Mouse (Mus musculus) heart, embryonic 12.5 days (tissue): ENCODE measurements around the gene Gm42674. TPM values are rescaled to one million over a fixed set of nuclear protein-coding genes. Genes with fewer than 3 reads are reported as not detected.

Source experiments
- ATAC-seq: fragments of 200-750 bp; cut with Nextera tagmentation; 2 replicates; pipeline ENCODE4 v1.8.0; 2017; ENCODE audit warnings: moderate TSS enrichment, moderate library complexity; ENCODE audit not compliant: insufficient number of reproducible peaks, low FRiP score
- H3K27ac ChIP-seq: fragments of 300-500 bp; sonication (generic); 2 replicates; pipeline ENCODE4 v1.5.1; 2016; ENCODE audit warnings: mild to moderate bottlenecking, moderate library complexity; ENCODE audit not compliant: poor library complexity, severe bottlenecking
- H3K27me3 ChIP-seq: fragments of 300-500 bp; sonication (generic); replicated peaks from 2 replicates; pipeline ENCODE4 v1.6.1; 2016; ENCODE audit warnings: mild to moderate bottlenecking, moderate library complexity
- H3K36me3 ChIP-seq: fragments of 300-500 bp; sonication (generic); 2 replicates; pipeline ENCODE4 v1.6.1; 2016; ENCODE audit warnings: mild to moderate bottlenecking, moderate library complexity
- H3K4me1 ChIP-seq: fragments of 300-500 bp; sonication (generic); replicated peaks from 2 replicates; pipeline ENCODE4 v1.6.1; 2016; ENCODE audit warnings: mild to moderate bottlenecking
- H3K4me2 ChIP-seq: fragments of 300-500 bp; sonication (generic); 2 replicates; pipeline ENCODE4 v1.6.1; 2016; ENCODE audit warnings: mild to moderate bottlenecking, moderate library complexity
- H3K4me3 ChIP-seq: fragments of 300-500 bp; sonication (generic); 2 replicates; pipeline ENCODE4 v1.5.1; 2016; ENCODE audit warnings: mild to moderate bottlenecking
- H3K9ac ChIP-seq: fragments of 300-500 bp; sonication (generic); 2 replicates; pipeline ENCODE4 v1.6.1; 2016; ENCODE audit warnings: mild to moderate bottlenecking, moderate library complexity
- H3K9me3 ChIP-seq: fragments of 300-500 bp; sonication (generic); replicated peaks from 2 replicates; pipeline ENCODE4 v1.6.1; 2016; ENCODE audit warnings: mild to moderate bottlenecking, moderate library complexity
- WGBS: fragments of 180-500 bp; shearing (Covaris S2); methylation state at CpG from one replicate; pipeline ENCODE4 v1.1.7; 2016; 5-methylcytosine and 5-hydroxymethylcytosine counted together
- polyA plus RNA-seq: library from polyadenylated mRNA; unstranded; fragments of >200 nt; fragmentation: Nextera tagmentation; extraction: Ambion mirVana; gene quantifications from 2 replicates; pipeline ENCODE4 v1.2.1, GENCODE M21; 2016

Gene Gm42674
- polyA plus RNA-seq, 1 experiment from 2014 or later: not detected

DNA sequence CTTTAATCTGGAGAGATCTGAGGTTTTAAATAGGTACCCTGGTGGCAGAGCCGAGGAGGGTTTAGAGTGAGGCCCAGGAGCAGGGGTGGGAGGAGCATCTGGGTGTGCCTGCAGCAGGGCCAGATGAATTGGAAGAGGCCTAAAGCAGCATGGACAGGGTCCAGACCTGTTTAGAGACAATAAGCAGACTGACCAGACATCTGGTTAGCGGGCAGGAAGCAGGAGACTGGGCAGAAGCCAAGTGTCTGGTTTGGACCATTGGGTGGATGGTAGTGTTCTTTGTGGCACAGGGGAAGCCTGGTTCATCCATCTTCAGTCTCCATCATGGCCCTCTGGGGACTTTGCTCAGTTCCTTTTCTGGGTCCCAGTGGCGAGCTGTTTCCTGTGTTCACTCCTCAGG, 17.8 kb upstream of the Gm42674 start:
- no peak overlapping the region for H3K4me3 ChIP-seq
- H3K9me3 ChIP-seq: no peaks in the 10 kb centered on the region
- WGBS: 32% methylated on average over 3 of the region's 3 CpGs
- no peak overlapping the region for H3K4me2 ChIP-seq
- H3K9ac ChIP-seq: no peak overlapping the region
- H3K27ac ChIP-seq: no peak overlapping the region
- no peaks in the 10 kb centered on the region for H3K27me3 ChIP-seq
- H3K4me1 ChIP-seq: peaks cover 26% of the 10 kb centered on the region
- ATAC-seq: no peak
- no peaks in the 10 kb centered on the region for H3K36me3 ChIP-seq

DNA sequence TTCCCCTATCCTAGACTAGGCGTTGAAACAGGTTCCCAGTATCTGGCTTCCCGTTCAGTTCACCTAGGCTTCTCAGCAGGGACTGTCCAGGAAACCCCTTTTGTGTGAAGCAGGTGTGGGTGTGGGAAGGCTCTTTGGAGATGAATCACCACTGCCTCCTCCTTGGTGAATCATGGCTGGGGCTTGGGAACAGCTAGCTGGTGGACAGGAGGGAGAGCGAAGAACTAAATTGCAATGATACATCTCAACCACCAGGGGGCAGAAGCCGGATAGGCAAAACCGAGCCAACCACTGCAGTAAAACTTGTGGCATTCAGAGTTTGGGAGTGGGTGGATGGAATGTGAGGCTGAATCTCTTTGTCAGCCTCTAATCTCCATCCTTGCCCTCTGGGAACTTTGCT, 16.1 kb upstream of the Gm42674 start:
- H3K4me1 ChIP-seq: peaks cover 26% of the 10 kb centered on the region
- no peak overlapping the region for H3K9ac ChIP-seq
- no peak overlapping the region for H3K4me2 ChIP-seq
- H3K4me3 ChIP-seq: no peak overlapping the region
- no peaks in the 10 kb centered on the region for H3K36me3 ChIP-seq
- 29% methylated on average over 5 of the region's 5 CpGs for WGBS
- no peaks in the 10 kb centered on the region for H3K9me3 ChIP-seq
- H3K27ac ChIP-seq: no peak overlapping the region
- ATAC-seq: no peak
- H3K27me3 ChIP-seq: no peaks in the 10 kb centered on the region

DNA sequence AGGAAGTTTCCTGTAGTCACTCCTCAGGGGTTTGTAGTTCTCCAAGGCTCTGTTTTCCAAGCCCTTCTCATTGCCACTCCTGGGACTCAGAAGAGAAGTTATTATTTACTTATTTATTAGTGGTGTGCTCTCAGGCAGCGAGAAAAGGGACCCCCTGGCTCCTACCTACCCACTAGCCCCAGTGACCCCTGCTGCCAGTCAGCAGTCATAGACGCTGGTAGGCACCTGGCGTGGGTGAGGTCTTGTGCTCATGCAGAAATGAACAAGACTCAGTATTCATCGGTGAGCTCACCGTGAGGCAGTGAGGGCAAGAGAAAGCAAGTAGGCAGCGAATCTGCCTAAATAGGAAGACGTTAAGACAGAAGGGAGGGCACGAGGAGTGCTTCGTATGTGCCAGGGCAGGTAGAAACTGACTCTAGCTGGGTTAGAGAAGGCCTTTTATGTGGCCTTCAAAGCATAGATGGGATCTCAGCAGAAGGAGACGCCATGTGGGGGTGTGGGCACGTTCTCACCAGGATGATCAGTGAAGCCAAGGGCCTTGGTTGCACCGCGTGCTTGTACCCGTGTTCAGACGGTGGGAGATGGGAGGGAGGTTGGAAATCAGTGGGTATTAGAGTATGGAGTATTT, 15.6 kb upstream of the Gm42674 start:
- Histone ChIP-seq H3K9ac (no peak overlapping the region), H3K27ac (no peak overlapping the region), H3K4me2 (no peak overlapping the region), H3K4me3 (no peak overlapping the region), H3K9me3 (no peaks in the 10 kb centered on the region), H3K36me3 (no peaks in the 10 kb centered on the region), H3K27me3 (no peaks in the 10 kb centered on the region), H3K4me1 (peaks cover 26% of the 10 kb centered on the region)
- 81% methylated on average over 15 of the region's 15 CpGs for WGBS
- no peak for ATAC-seq

DNA sequence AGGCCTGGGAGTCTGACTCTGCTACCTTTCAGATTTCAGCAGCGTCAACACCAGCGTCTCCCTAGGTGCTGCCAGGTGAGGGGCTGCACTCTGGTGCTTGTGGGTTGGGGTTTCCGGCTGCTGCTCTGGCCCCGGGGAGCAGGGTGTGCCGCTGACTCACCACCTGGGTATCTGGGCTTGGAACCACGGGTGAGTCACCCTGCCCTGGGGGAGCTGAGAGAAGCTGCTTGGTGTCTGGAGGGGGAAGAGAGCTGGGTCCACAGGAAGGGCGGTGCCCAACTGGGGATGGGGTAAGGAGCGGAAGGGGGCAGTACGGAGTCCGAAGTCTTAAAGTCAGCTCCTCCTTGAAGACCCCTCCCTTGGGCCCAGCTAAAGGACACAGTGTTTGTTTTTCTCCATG, 14.8 kb upstream of the Gm42674 start:
- 41% methylated on average over 10 of the region's 10 CpGs for WGBS
- Histone ChIP-seq H3K9ac (no peak overlapping the region), H3K27ac (no peak overlapping the region; the same call in 1 of the 2 replicates), H3K27me3 (no peaks in the 10 kb centered on the region), H3K36me3 (no peaks in the 10 kb centered on the region), H3K4me3 (no peak overlapping the region), H3K4me2 (no peak overlapping the region), H3K4me1 (peaks cover 26% of the 10 kb centered on the region), H3K9me3 (no peaks in the 10 kb centered on the region)
- ATAC-seq: no peak

DNA sequence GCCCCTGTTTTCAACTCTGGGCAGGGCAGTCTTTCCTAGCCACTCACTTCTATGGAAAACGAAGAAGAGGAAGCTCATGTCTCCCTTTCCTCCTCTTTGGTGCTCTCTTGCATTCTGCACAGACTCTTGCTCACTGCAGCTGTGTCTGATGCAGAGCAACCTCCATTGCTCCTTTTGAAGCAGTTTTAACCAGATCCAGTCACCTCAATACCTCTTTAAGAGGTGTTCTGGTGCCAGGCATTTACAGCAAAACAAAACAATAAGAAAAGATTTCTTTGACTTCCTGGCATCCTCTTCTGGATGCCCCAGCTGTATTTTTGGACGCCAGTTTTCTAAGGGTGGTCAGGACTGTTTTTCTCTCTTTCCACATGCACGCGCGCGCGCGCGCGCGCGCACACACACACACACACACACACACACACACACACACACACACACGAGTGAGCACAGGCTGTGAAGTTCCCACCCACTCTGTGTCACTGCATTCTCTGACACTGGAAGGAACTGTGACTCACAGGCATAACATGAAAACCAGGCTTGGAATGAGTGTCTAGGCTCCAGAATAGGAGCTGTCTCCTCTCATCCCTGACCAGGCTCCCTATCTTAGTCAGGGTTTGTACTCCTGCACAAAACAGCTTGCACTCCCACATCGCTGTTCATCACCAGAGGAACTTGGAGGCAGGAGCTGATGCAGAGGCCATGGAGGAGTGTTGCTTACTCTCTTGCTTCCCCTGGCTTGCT, 14.2 kb upstream of the Gm42674 start:
- Histone ChIP-seq H3K4me2 (no peak overlapping the region), H3K9ac (no peak overlapping the region), H3K27ac (no peak overlapping the region), H3K4me3 (no peak overlapping the region), H3K36me3 (no peaks in the 10 kb centered on the region), H3K27me3 (no peaks in the 10 kb centered on the region), H3K9me3 (no peaks in the 10 kb centered on the region), H3K4me1 (peaks cover 26% of the 10 kb centered on the region)
- WGBS: 79% methylated on average over 14 of the region's 14 CpGs
- no peak for ATAC-seq

DNA sequence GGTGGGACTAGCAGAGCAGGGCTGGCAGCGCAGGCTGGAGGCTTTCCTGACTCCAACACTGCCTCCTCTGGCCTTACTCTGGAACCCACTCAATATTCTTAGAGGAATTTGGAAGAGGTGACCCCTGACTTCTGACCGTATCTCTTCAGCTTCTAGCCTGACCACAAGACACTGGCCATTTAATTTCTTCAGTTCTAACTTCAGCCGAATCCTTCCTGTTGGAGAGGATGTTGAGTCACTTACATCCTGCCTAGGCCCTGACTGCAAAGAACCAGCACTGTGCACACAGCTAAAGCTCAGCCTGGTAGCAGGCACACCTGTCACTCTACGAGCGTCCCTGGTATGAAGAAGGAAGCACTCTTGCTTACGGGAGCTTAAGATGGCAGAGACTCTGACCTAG, 12.3 kb upstream of the Gm42674 start:
- 64% methylated on average over 6 of the region's 6 CpGs for WGBS
- no peak for ATAC-seq
- no peak overlapping the region for H3K4me2 ChIP-seq
- no peak overlapping the region for H3K27ac ChIP-seq
- H3K27me3 ChIP-seq: no peaks in the 10 kb centered on the region
- no peaks in the 10 kb centered on the region for H3K36me3 ChIP-seq
- 0 out of 2 replicates have a peak, but pooled peaks cover 8% of the 10 kb centered on the region for H3K9me3 ChIP-seq
- no peak overlapping the region for H3K4me3 ChIP-seq
- no peak overlapping the region for H3K9ac ChIP-seq
- peaks cover 15% of the 10 kb centered on the region for H3K4me1 ChIP-seq

DNA sequence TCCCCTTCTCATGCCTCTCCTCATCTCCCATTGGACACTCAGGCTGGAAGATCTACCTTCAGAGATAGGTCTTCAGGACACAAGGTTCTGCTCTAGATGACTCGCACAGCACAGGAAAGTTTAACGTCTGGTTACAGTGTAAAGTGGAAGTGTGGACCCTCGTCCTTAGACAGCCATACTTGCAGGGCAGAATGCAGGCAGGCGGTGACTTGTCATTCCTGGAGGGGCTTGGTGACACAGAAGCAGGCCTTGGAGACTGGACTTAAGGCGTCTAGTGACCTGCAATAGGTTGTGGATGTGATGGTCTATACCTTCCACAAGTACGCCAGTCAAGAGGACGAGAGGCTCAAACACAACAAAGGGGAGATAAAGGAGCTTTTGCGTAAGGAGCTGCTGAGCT, 11.8 kb upstream of the Gm42674 start, which contains the start of gene S100a2:
S100a2 (plus strand) TSS at position 301 of the 400 bp plus-strand sequence.
- Histone ChIP-seq H3K27me3 (no peaks in the 10 kb centered on the region), H3K4me2 (no peak within 1 kb of the TSS), H3K4me1 (peaks cover 14% of the 10 kb centered on the region), H3K9me3 (0 out of 2 replicates have a peak, but pooled peaks cover 8% of the 10 kb centered on the region), H3K9ac (no peak within 1 kb of the TSS), H3K27ac (no peak within 1 kb of the TSS), H3K36me3 (no peaks in the 10 kb centered on the region), H3K4me3 (no peak within 1 kb of the TSS)
- ATAC-seq: no peak
- 76% methylated on average over 8 of the region's 8 CpGs for WGBS

DNA sequence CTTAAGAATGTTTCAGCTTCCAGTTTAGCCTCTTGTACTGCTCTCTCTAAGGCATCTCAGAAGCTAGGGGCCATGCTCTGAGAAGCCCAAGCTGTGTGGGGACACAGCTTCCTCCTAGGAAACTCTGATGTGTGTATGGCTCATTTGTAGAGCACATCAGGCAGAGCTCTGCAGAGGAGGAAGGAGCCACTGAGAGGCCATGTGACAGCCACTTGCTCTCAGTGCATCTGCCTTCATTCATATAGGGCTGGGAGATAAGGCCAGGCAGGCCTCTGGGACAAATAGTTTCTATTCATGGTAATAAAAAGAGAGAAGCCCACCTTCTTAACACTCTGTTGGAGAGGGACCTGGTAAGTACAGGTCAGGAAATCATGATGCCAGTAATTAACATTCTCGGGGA, 7.2 kb upstream of the Gm42674 start:
- Histone ChIP-seq H3K4me1 (0 out of 2 replicates have a peak, but pooled peaks cover 3% of the 10 kb centered on the region), H3K27ac (no peak overlapping the region), H3K27me3 (no peaks in the 10 kb centered on the region), H3K9me3 (peaks cover 8% of the 10 kb centered on the region; the same call in 1 of the 2 replicates), H3K4me3 (no peak overlapping the region), H3K9ac (no peak overlapping the region), H3K4me2 (no peak overlapping the region), H3K36me3 (no peaks in the 10 kb centered on the region)
- no peak for ATAC-seq
- 64% methylated on average over 1 of the region's 1 CpGs for WGBS

DNA sequence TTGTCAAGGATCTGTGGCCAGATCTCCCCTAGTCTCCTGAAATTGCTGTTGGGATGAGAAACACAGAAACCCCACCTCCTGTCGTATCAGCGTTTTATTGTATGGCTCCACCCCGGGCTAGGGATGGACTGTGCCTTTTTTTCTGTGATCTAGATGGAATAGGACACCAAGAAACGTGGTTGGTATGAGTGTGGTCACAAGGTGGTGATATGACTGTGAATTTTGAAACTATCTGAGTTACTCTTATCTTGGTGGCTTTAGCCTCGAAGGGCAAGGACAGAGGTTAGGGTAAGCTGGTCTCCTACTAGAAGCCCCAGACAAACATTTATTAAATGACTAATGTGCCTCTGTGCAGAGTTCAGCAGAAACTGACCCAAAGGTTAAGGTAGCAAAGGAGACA, 6.1 kb upstream of the Gm42674 start:
- H3K9me3 ChIP-seq: peaks cover 8% of the 10 kb centered on the region; the same call in 1 of the 2 replicates
- no peaks in the 10 kb centered on the region for H3K36me3 ChIP-seq
- peaks cover 3% of the 10 kb centered on the region; the same call in 1 of the 2 replicates for H3K4me1 ChIP-seq
- no peak overlapping the region for H3K27ac ChIP-seq
- 59% methylated on average over 5 of the region's 5 CpGs for WGBS
- no peak overlapping the region for H3K9ac ChIP-seq
- H3K27me3 ChIP-seq: no peaks in the 10 kb centered on the region
- H3K4me3 ChIP-seq: no peak overlapping the region
- no peak overlapping the region for H3K4me2 ChIP-seq
- no peak for ATAC-seq

DNA sequence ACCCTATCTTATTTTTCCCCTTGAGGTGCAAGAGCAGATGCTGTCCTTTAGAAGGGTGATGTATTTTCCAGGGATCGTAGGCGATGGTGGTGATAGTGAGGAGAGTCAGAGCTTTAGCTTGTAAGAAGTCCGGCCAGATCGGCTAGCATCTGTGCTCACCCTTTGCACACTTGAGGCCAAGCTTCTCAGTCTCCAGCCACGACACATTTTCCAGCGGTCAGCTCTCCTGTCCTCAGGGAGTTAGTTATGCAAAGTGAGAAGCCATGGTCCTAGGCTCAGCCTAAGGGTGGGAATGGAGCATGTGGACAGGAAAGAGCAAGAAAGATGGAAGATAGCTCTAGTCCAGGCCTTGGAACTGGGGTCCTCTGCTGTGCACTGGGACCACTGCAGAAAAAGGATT, 4.9 kb upstream of the Gm42674 start:
- no peak for ATAC-seq
- Histone ChIP-seq H3K27ac (no peak overlapping the region), H3K36me3 (no peaks in the 10 kb centered on the region), H3K27me3 (no peaks in the 10 kb centered on the region), H3K9ac (no peak overlapping the region), H3K4me2 (no peak overlapping the region), H3K9me3 (peaks cover 8% of the 10 kb centered on the region; the same call in 1 of the 2 replicates), H3K4me1 (peaks cover 9% of the 10 kb centered on the region; the same call in 1 of the 2 replicates), H3K4me3 (no peak overlapping the region)
- WGBS: 89% methylated on average over 6 of the region's 6 CpGs

DNA sequence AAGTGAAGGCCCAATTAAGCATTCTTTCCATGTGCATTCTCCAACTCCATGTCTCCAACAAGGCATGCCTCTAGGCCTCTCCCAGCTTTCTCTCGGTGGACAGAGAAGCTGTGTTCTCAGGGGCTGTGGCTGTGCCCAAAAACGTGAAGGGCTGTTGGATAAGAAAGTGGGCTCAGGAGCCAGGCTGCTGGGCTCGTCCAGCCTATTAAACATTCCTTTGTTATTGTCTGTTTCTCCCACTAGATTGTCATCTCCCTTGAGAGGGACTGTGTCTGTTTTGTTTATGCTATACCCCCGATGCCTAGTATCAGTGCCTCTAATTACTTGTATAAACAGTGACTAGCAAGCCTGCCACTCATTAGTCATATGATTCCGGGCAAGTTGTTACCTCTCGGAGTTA, 4.0 kb upstream of the Gm42674 start:
- no peak overlapping the region for H3K27ac ChIP-seq
- H3K9me3 ChIP-seq: peaks cover 8% of the 10 kb centered on the region; the same call in 1 of the 2 replicates
- H3K36me3 ChIP-seq: no peaks in the 10 kb centered on the region
- ATAC-seq: no peak
- no peaks in the 10 kb centered on the region for H3K27me3 ChIP-seq
- H3K4me1 ChIP-seq: peaks cover 10% of the 10 kb centered on the region; the same call in 1 of the 2 replicates
- H3K4me3 ChIP-seq: no peak overlapping the region
- H3K4me2 ChIP-seq: no peak overlapping the region
- 36% methylated on average over 6 of the region's 6 CpGs for WGBS
- no peak overlapping the region for H3K9ac ChIP-seq
